Mouse (Mus musculus) CH12.LX (cell line): Measurements from ENCODE around the gene Mob3b. TPM values are rescaled to one million over a fixed set of nuclear protein-coding genes. Genes with fewer than 3 reads are reported as not detected.

ENCODE experiments used
- DNase-seq: peaks from one replicate; pipeline ENCODE4 v3.0.0-alpha.2; 2013; ENCODE audit errors: extremely low read depth
- H3K27ac ChIP-seq: 2 replicates; pipeline ENCODE4 v1.5.1; 2012; ENCODE audit warnings: low read depth, mild to moderate bottlenecking, control low read depth, moderate library complexity; ENCODE audit not compliant: insufficient read depth
- H3K27me3 ChIP-seq: replicated peaks from 2 replicates; pipeline ENCODE3; 2012; ENCODE audit warnings: inconsistent platforms
- H3K36me3 ChIP-seq, 2 experiments: replicated peaks in 1 of 2; 2 replicates each; pipeline versions ENCODE3 to v1.6.1; 2012; ENCODE audit warnings: inconsistent platforms in 1 of 2, low read length in 1 of 2, mild to moderate bottlenecking in 1 of 2, mixed read lengths in 1 of 2, moderate library complexity in 1 of 2; ENCODE audit not compliant: control insufficient read depth in 1 of 2, insufficient read depth in 1 of 2
- H3K4me1 ChIP-seq, 2 experiments: 2 replicates each; pipeline ENCODE4 v1.6.1; 2012; ENCODE audit warnings: inconsistent platforms in 1 of 2, moderate library complexity in 1 of 2; ENCODE audit not compliant: insufficient read depth in 2 of 2, control insufficient read depth in 1 of 2
- H3K4me2 ChIP-seq: 2 replicates; pipeline ENCODE4 v1.6.1; 2012; ENCODE audit warnings: low read depth, mild to moderate bottlenecking, control low read depth; ENCODE audit not compliant: poor library complexity, insufficient read depth, severe bottlenecking
- H3K4me3 ChIP-seq, 3 experiments: fragments of 150-350 bp in 1 of 3; sonication (generic) in 1 of 3; replicated peaks in 1 of 3; 2 replicates each; pipeline versions ENCODE3 to v1.5.1; 2011 to 2012; ENCODE audit warnings: low read depth in 2 of 3, low read length in 2 of 3, mild to moderate bottlenecking in 2 of 3, moderate library complexity in 2 of 3, control low read depth in 1 of 3, improper control_type of control experiment in 1 of 3, inconsistent platforms in 1 of 3, mixed read lengths in 1 of 3; ENCODE audit not compliant: poor library complexity in 1 of 3
- H3K79me2 ChIP-seq: replicated peaks from 2 replicates; pipeline ENCODE4 v1.6.1; 2012; ENCODE audit warnings: mild to moderate bottlenecking, moderate library complexity; ENCODE audit not compliant: control insufficient read depth, poor library complexity, insufficient read depth, severe bottlenecking; ENCODE audit errors: extremely low read depth
- H3K9ac ChIP-seq: 2 replicates; pipeline ENCODE4 v1.6.1; 2012; ENCODE audit warnings: low read depth, mild to moderate bottlenecking, control low read depth, moderate library complexity; ENCODE audit not compliant: insufficient read depth
- H3K9me3 ChIP-seq: replicated peaks from 2 replicates; pipeline ENCODE3; 2012; ENCODE audit warnings: low read length, inconsistent platforms, mixed read lengths
- BHLHE40 ChIP-seq: IDR thresholded peaks from 2 replicates; pipeline ENCODE4 v1.6.1; 2011; ENCODE audit warnings: mild to moderate bottlenecking, low read depth, low read length, improper control_type of control experiment
- CHD1 ChIP-seq: IDR thresholded peaks from 2 replicates; pipeline ENCODE4 v1.6.1; 2012; ENCODE audit warnings: low read depth, low read length, improper control_type of control experiment, inconsistent platforms
- ELF1 ChIP-seq: IDR thresholded peaks from 2 replicates; pipeline ENCODE4 v1.6.1; 2014; ENCODE audit warnings: low read depth, mild to moderate bottlenecking, inconsistent platforms, low read length, improper control_type of control experiment
- EP300 ChIP-seq: IDR thresholded peaks from 2 replicates; pipeline ENCODE4 v1.6.1; 2011; ENCODE audit warnings: low read length, improper control_type of control experiment
- ETS1 ChIP-seq: conservative IDR thresholded peaks from 2 replicates; pipeline ENCODE4 v1.6.1; 2012; ENCODE audit warnings: low read depth, mild to moderate bottlenecking, inconsistent platforms, low read length, improper control_type of control experiment, moderate library complexity
- GABPA ChIP-seq: IDR thresholded peaks from 2 replicates; pipeline ENCODE4 v1.6.1; 2012; ENCODE audit warnings: low read depth, low read length, improper control_type of control experiment, inconsistent platforms; ENCODE audit not compliant: insufficient replicate concordance
- HCFC1 ChIP-seq: IDR thresholded peaks from 2 replicates; pipeline ENCODE4 v1.6.1; 2012; ENCODE audit warnings: low read depth, mild to moderate bottlenecking, inconsistent platforms, low read length, improper control_type of control experiment
- IRF4 ChIP-seq: IDR thresholded peaks from 2 replicates; pipeline ENCODE4 v1.6.1; 2014; ENCODE audit warnings: low read depth, mild to moderate bottlenecking, inconsistent platforms, low read length, improper control_type of control experiment
- JUN ChIP-seq: IDR thresholded peaks from 2 replicates; pipeline ENCODE4 v1.6.1; 2011; ENCODE audit warnings: low read depth, mild to moderate bottlenecking, low read length, improper control_type of control experiment, moderate library complexity; ENCODE audit not compliant: insufficient read depth
- JUND ChIP-seq: conservative IDR thresholded peaks from 2 replicates; pipeline ENCODE4 v1.6.1; 2011; ENCODE audit warnings: low read depth, low read length, improper control_type of control experiment
- KAT2A ChIP-seq: IDR thresholded peaks from 2 replicates; pipeline ENCODE4 v1.6.1; 2012; ENCODE audit warnings: low read length, improper control_type of control experiment, inconsistent platforms; ENCODE audit not compliant: insufficient replicate concordance
- MAFK ChIP-seq: IDR thresholded peaks from 2 replicates; pipeline ENCODE4 v1.6.1; 2011; ENCODE audit warnings: low read length, improper control_type of control experiment; ENCODE audit not compliant: insufficient replicate concordance
- MAZ ChIP-seq: IDR thresholded peaks from 2 replicates; pipeline ENCODE4 v1.6.1; 2012; ENCODE audit warnings: low read depth, mild to moderate bottlenecking, inconsistent platforms, low read length, improper control_type of control experiment, moderate library complexity
- MXI1 ChIP-seq: IDR thresholded peaks from 2 replicates; pipeline ENCODE4 v1.6.1; 2011; ENCODE audit warnings: mild to moderate bottlenecking, low read depth, low read length, improper control_type of control experiment
- NELFE ChIP-seq: IDR thresholded peaks from 2 replicates; pipeline ENCODE4 v1.6.1; 2011; ENCODE audit warnings: low read depth, low read length, improper control_type of control experiment
- NRF1 ChIP-seq: IDR thresholded peaks from 2 replicates; pipeline ENCODE4 v1.6.1; 2014; ENCODE audit warnings: low read depth, mild to moderate bottlenecking, inconsistent platforms, low read length, improper control_type of control experiment, moderate library complexity
- POLR2A ChIP-seq: IDR thresholded peaks from 2 replicates; pipeline ENCODE4 v1.6.1; 2011; ENCODE audit warnings: low read depth, mild to moderate bottlenecking, improper control_type of control experiment, low read length
- RAD21 ChIP-seq: IDR thresholded peaks from 2 replicates; pipeline ENCODE4 v1.6.1; 2011; ENCODE audit warnings: low read depth, mild to moderate bottlenecking, low read length, improper control_type of control experiment, moderate library complexity
- RCOR1 ChIP-seq: conservative IDR thresholded peaks from 2 replicates; pipeline ENCODE4 v1.6.1; 2012; ENCODE audit warnings: low read depth, mild to moderate bottlenecking, inconsistent platforms, low read length, improper control_type of control experiment
- SMC3 ChIP-seq: IDR thresholded peaks from 2 replicates; pipeline ENCODE4 v1.6.1; 2011; ENCODE audit warnings: low read depth, low read length, improper control_type of control experiment
- TBP ChIP-seq: conservative IDR thresholded peaks from 2 replicates; pipeline ENCODE4 v1.6.1; 2011; ENCODE audit warnings: low read depth, low read length, improper control_type of control experiment
- USF1 ChIP-seq: IDR thresholded peaks from 2 replicates; pipeline ENCODE4 v1.6.1; 2014; ENCODE audit warnings: low read depth, mild to moderate bottlenecking, inconsistent platforms, low read length, improper control_type of control experiment
- ZC3H11A ChIP-seq: IDR thresholded peaks from 2 replicates; pipeline ENCODE4 v1.6.1; 2012; ENCODE audit warnings: low read depth, mild to moderate bottlenecking, inconsistent platforms, low read length, improper control_type of control experiment
- ZKSCAN1 ChIP-seq: IDR thresholded peaks from 2 replicates; pipeline ENCODE4 v1.6.1; 2012; ENCODE audit warnings: low read depth, inconsistent platforms, low read length, improper control_type of control experiment, borderline replicate concordance
- ZMIZ1 ChIP-seq: IDR thresholded peaks from 2 replicates; pipeline ENCODE4 v1.6.1; 2012; ENCODE audit warnings: low read depth, mild to moderate bottlenecking, inconsistent platforms, low read length, improper control_type of control experiment
- ZNF384 ChIP-seq: IDR thresholded peaks from 2 replicates; pipeline ENCODE4 v1.6.1; 2012; ENCODE audit warnings: low read depth, low read length, improper control_type of control experiment, inconsistent platforms
- dilution Hi-C: fragments of 300-500 bp; cut with MboI; formaldehyde crosslinking; loops from 2 replicates; pipeline ENCODE4 v1.14.3; 2020; ENCODE audit warnings: low sequenced_read_pairs; ENCODE audit not compliant: extremely low pct_unique_long_range_greater_than_20kb, extremely low pct_ligation_motif_present
- in situ Hi-C: fragments of 300-500 bp; cut with MboI; formaldehyde crosslinking; loops from 3 replicates; pipeline ENCODE4 v1.14.3; 2019; ENCODE audit warnings: low sequenced_read_pairs, low pct_ligation_motif_present, low pct_unique_long_range_greater_than_20kb, mixed read lengths
- polyA plus RNA-seq: library from polyadenylated mRNA; unstranded; fragments of >175 nt; gene quantifications from 2 replicates; pipeline ENCODE4 v1.2.1, GENCODE M21; 2012; ENCODE audit warnings: low read depth; ENCODE audit not compliant: insufficient read length
- total RNA-seq, 2 experiments: library from RNA; depleted of rRNA; stranded (reverse); fragments of 300-350 nt in 1 of 2; fragments of >200 nt in 1 of 2; gene quantifications; 2 replicates each; pipeline ENCODE4 v1.2.3; 2012 to 2014

Mob3b gene
- total and polyA plus RNA-seq, 3 experiments: 3.5 to 11.7 (median 11.0) TPM

DNA sequence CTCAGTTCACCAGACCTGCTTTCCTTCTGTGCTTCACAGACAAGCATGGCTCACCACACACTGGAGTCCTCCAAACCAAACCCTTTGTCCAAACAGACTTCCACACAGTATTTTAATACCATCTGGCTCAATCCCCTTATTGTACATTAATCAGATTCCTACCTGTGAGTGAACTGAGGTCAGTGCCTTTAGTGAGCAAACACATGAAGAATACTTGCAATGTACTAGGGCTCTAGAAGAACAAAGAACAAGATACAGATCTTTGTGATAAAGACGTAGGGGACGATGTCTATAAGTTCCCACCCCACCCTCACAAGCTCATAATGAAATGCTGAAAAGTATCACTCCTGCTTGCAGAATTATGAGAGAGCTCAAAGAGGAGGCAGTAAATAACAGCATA, 38.4 kb downstream of the Mob3b start (continued):
- TF ChIP-seq KAT2A: no peak
- no peak for TF ChIP-seq TBP
- TF ChIP-seq ZC3H11A: no peak
- TF ChIP-seq, all 38 proteins: peak for 0

- Histone ChIP-seq H3K4me1 (peaks cover 27 to 78% of the 10 kb centered on the region in 2 experiments), H3K27me3 (no peaks in the 10 kb centered on the region), H3K4me3 (no peak overlapping the region), H3K27ac (no peak overlapping the region), H3K9ac (no peak overlapping the region), H3K36me3 (peaks cover 0 to 21% of the 10 kb centered on the region in 2 experiments), H3K9me3 (peaks cover 5% of the 10 kb centered on the region), H3K4me2 (peak overlapping the region; percentile 30; the same call in 1 of the 2 replicates), H3K79me2 (no peaks in the 10 kb centered on the region; the same call in none of the 2 replicates)
- no peak for DNase-seq
- TF ChIP-seq NELFE (no peak), ZKSCAN1 (no peak), EP300 (peak; percentile 46), USF1 (no peak), CHD1 (no peak), TBP (no peak), MXI1 (no peak), ETS1 (no peak), GABPA (no peak)
- in situ Hi-C loops (no loop called here), dilution Hi-C loops (no loop called here)
Measured at GRCm38 (mm10) chr4:35117144-35117543, 40.1 kb downstream of the Mob3b start.

GRCm38 (mm10) chr4:35115933-35116332, 41.4 kb downstream of the Mob3b start:
- TF ChIP-seq USF1 (no peak), HCFC1 (no peak), ELF1 (no peak), BHLHE40 (no peak), MAZ (no peak), RCOR1 (no peak), RAD21 (no peak), POLR2A (no peak), CHD1 (no peak), SMC3 (no peak), ZMIZ1 (no peak), ZKSCAN1 (no peak), MAFK (no peak), NRF1 (no peak), JUND (no peak), IRF4 (no peak), NELFE (no peak), ZNF384 (no peak), JUN (no peak), ZC3H11A (no peak)
- no peak overlapping the region for H3K4me3 ChIP-seq
- H3K9ac ChIP-seq: no peak overlapping the region
- H3K79me2 ChIP-seq: no peaks in the 10 kb centered on the region; the same call in 1 of the 2 replicates
- dilution Hi-C loops (no loop called here), in situ Hi-C loops (no loop called here)
- no peaks in the 10 kb centered on the region for H3K27me3 ChIP-seq
- no peak overlapping the region for H3K27ac ChIP-seq
- H3K4me2 ChIP-seq: no peak overlapping the region
- peaks cover 5% of the 10 kb centered on the region for H3K9me3 ChIP-seq
- no peak for DNase-seq
- peaks cover 0 to 25% of the 10 kb centered on the region in 2 experiments for H3K36me3 ChIP-seq
- H3K4me1 ChIP-seq: peaks cover 24 to 67% of the 10 kb centered on the region in 2 experiments
